In genomic region chr2:148443249-148443958, GRCm38 (mm10) we compare ENCODE assay signal across 8 mouse cellular contexts. TPM values are rescaled to one million over a fixed set of nuclear protein-coding genes. Genes with fewer than 3 reads are reported as not detected.
A peak's percentile ranks its signal among the peaks of the same experiment; 100 is the strongest.
DNase-seq lines count a peak whose midpoint lies in the region; ATAC-seq lines count a peak whose summit lies in the region.

Cd93 (minus strand) TSS chr2:148443563.

- peaks cover 62% of the 10 kb centered on the region for H3K79me2 ChIP-seq in macrophage (ENCODE audit: inconsistent target)

- no peaks in the 10 kb centered on the region for H3K36me3 ChIP-seq in heart, embryonic 15.5 days
- no peaks in the 10 kb centered on the region; the same call in 1 of the 2 replicates for H3K36me3 ChIP-seq in macrophage (ENCODE audit: inconsistent target)
- H3K36me3 ChIP-seq in splenic B cell, adult 2 months (ENCODE audit: control insufficient read depth, insufficient read depth, low read length, poor library complexity, severe bottlenecking) = no peaks in the 10 kb centered on the region

- peak within 1 kb of the TSS; percentile 85 for H3K27ac ChIP-seq in heart, embryonic 15.5 days
- H3K27ac ChIP-seq in macrophage = peak within 1 kb of the TSS; percentile 98

- DNase-seq in adrenal gland, postnatal 14 days = peak; percentile 59
- DNase-seq in embryo, embryonic 11 days = peak; percentile 22
- DNase-seq in kidney, postnatal 14 days = peak; percentile 75
- peak; percentile 70 for DNase-seq in splenic B cell, adult 2 months (ENCODE audit: low read depth, low spot score)
- no peak for DNase-seq in left cerebral cortex, adult 9 months (ENCODE audit: low spot score in 2 of 2)

- no peaks in the 10 kb centered on the region for H3K27me3 ChIP-seq in heart, embryonic 15.5 days
- H3K27me3 ChIP-seq in splenic B cell, adult 2 months (ENCODE audit: control insufficient read depth, insufficient read depth, low read length, poor library complexity, severe bottlenecking) = no peaks in the 10 kb centered on the region

- H3K9me3 ChIP-seq in heart, embryonic 15.5 days (replicated peaks) = no peaks in the 10 kb centered on the region

- WGBS in heart, embryonic 15.5 days = 30% methylated on average over 13 of the region's 13 CpGs
- 3% methylated on average over 13 of the region's 13 CpGs for WGBS in macrophage (ENCODE audit: missing documents)

- peaks cover 7% of the 10 kb centered on the region for H3K4me1 ChIP-seq in heart, embryonic 15.5 days (replicated peaks)

- ATAC-seq in heart, embryonic 15.5 days (replicated peaks; ENCODE audit: insufficient number of reproducible peaks, insufficient read depth, low FRiP score, low read depth) = peak; percentile 79
- no peak for ATAC-seq in cerebellum, adult (ENCODE audit: insufficient number of reproducible peaks, low FRiP score, low TSS enrichment)

- peak within 1 kb of the TSS; percentile 45 for H3K4me2 ChIP-seq in heart, embryonic 15.5 days

- H3K9ac ChIP-seq in heart, embryonic 15.5 days = peak within 1 kb of the TSS; percentile 47

- H3K4me3 ChIP-seq in heart, embryonic 15.5 days = peak within 1 kb of the TSS; percentile 47
- H3K4me3 ChIP-seq in macrophage (ENCODE audit: inconsistent target) = peak within 1 kb of the TSS; percentile 80

RNA-seq across cellular contexts. Expression of gene Cd93, which starts in this region (rescaled TPM):
- 65.8 and 65.9 TPM in 2 replicates for total RNA-seq in adrenal gland, postnatal 14 days (2021)
- 25.7 and 26.2 TPM in 2 replicates for polyA plus RNA-seq in heart, embryonic 15.5 days (2015; fragmentation: Nextera tagmentation; extraction: Ambion mirVana)
- total RNA-seq in macrophage (2018; cell fraction: chromatin; rRNA removed) = 100 to 1,000 TPM in 15 of 26 experiments, 10 to 100 TPM in 11; 16.5 to 157 (median 107) TPM
- total RNA-seq in macrophage (2018; cell fraction: cytosol; rRNA removed) = 100 to 1,000 TPM; 154 to 389 (median 241) TPM
- total RNA-seq in macrophage (2018; cell fraction: nucleus; rRNA removed) = 100 to 1,000 TPM in 25 of 26 experiments, 10 to 100 TPM in 1; 88.6 to 676 (median 368) TPM
- 156 to 277 TPM (median 258 TPM) in 3 replicates for polyA plus RNA-seq in macrophage (2018)

Comparison
In these comparisons a context has a peak if more than half of its experiments do, and no peak if none do; other contexts are left out.
1. DNase-seq: peak in adrenal gland, postnatal 14 days (single experiment), embryo, embryonic 11 days (single experiment), kidney, postnatal 14 days (single experiment) and splenic B cell, adult 2 months (single experiment); none in left cerebral cortex, adult 9 months (0 of 2).